Mouse (Mus musculus): ENCODE results near the gene Nr1h4. TPM values are rescaled to one million over a fixed set of nuclear protein-coding genes. Genes with fewer than 3 reads are reported as not detected.
A peak's percentile ranks its signal among the peaks of the same experiment; 100 is the strongest.

Nr1h4 gene
- polyA plus RNA-seq, 1 experiment from 2014 or later: 0.66 TPM

DNA sequence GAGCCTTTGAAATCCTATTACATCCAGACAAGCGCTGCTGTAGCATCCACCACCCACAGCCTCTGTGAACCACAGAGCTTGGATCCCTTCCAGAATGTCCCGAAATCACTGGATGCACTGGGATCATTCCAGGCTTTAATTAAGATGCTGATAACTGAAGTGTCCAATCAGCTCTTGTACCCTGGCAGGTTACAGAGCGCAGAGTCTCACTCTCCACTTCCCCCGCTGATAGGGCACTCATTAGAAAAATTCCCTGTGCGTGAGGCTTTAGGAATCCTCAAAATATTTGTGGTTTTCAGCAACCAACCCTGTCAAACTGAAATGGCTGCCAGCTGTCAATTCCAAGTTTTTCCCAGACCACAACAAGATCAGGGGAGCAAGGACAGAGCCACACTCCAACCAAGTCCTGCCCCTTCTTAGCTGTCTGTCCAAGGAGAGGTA is 2.2 kb downstream of the Nr1h4 start:
- Histone ChIP-seq H3K9me3 (ENCODE audit: control insufficient read depth, low read length) (no peaks in the 10 kb centered on the region), H3K4me1 (ENCODE audit: control insufficient read depth, insufficient read depth, low read length) (no peaks in the 10 kb centered on the region), H3K36me3 (ENCODE audit: control insufficient read depth, insufficient read depth, low read length) (no peaks in the 10 kb centered on the region), H3K27me3 (ENCODE audit: control insufficient read depth, insufficient read depth, low read length) (no peaks in the 10 kb centered on the region), H3K27ac (ENCODE audit: low read depth, low read length) (no peak overlapping the region), H3K4me3 (ENCODE audit: low read length) (no peak overlapping the region), H3K9ac (ENCODE audit: low read depth, low read length) (no peak overlapping the region), H3K4me2 (replicated peaks; ENCODE audit: low read depth, low read length) (no peak overlapping the region)
- WGBS: 58% methylated on average over 5 of the region's 5 CpGs
- ATAC-seq (ENCODE audit: low FRiP score, low TSS enrichment): 0 out of 2 replicates have a peak, but pooled peaks have one; percentile 32

GRCm38 (mm10) chr10:89527054-89527453 is 6.3 kb downstream of the Nr1h4 start:
- Histone ChIP-seq H3K4me1 (ENCODE audit: control insufficient read depth, insufficient read depth, low read length) (no peaks in the 10 kb centered on the region), H3K4me3 (ENCODE audit: low read length) (no peak overlapping the region), H3K27ac (ENCODE audit: low read depth, low read length) (no peak overlapping the region), H3K27me3 (ENCODE audit: control insufficient read depth, insufficient read depth, low read length) (no peaks in the 10 kb centered on the region), H3K9ac (ENCODE audit: low read depth, low read length) (no peak overlapping the region), H3K9me3 (ENCODE audit: control insufficient read depth, low read length) (no peaks in the 10 kb centered on the region), H3K36me3 (ENCODE audit: control insufficient read depth, insufficient read depth, low read length) (no peaks in the 10 kb centered on the region), H3K4me2 (replicated peaks; ENCODE audit: low read depth, low read length) (no peak overlapping the region)
- 75% methylated on average over 5 of the region's 5 CpGs for WGBS
- ATAC-seq (ENCODE audit: low FRiP score, low TSS enrichment): no peak

GRCm38 (mm10) chr10:89525823-89526222 is 7.6 kb downstream of the Nr1h4 start:
- no peaks in the 10 kb centered on the region for H3K27me3 ChIP-seq (ENCODE audit: control insufficient read depth, insufficient read depth, low read length)
- no peaks in the 10 kb centered on the region for H3K4me1 ChIP-seq (ENCODE audit: control insufficient read depth, insufficient read depth, low read length)
- no peak overlapping the region for H3K27ac ChIP-seq (ENCODE audit: low read depth, low read length)
- H3K4me2 ChIP-seq (replicated peaks; ENCODE audit: low read depth, low read length): no peak overlapping the region
- ATAC-seq (ENCODE audit: low FRiP score, low TSS enrichment): no peak
- no peak overlapping the region for H3K9ac ChIP-seq (ENCODE audit: low read depth, low read length)
- no peak overlapping the region for H3K4me3 ChIP-seq (ENCODE audit: low read length)
- H3K36me3 ChIP-seq (ENCODE audit: control insufficient read depth, insufficient read depth, low read length): no peaks in the 10 kb centered on the region
- WGBS: 90% methylated on average over 2 of the region's 2 CpGs
- H3K9me3 ChIP-seq (ENCODE audit: control insufficient read depth, low read length): no peaks in the 10 kb centered on the region

DNA sequence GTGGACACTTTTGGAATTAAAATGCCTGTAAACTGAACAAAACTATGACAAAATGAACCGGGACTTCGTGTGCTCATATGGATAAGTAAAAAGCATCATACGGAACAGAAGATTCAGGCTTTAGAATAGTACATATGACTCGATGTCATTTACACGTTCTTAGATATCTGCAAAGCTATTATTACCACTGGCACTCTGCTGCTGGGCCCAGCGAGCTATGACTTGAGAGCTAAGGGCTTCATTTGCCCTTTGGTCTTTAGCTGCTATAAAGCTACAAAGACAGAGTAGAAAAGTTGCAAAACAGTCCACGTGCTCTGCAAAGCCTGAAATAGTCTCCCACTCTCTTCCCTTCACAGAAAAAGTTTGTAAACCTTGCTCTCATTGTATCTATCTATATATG is 10.9 kb downstream of the Nr1h4 start:
- no peak overlapping the region for H3K27ac ChIP-seq (ENCODE audit: low read depth, low read length)
- H3K4me2 ChIP-seq (replicated peaks; ENCODE audit: low read depth, low read length): no peak overlapping the region
- WGBS: 79% methylated on average over 7 of the region's 7 CpGs
- H3K36me3 ChIP-seq (ENCODE audit: control insufficient read depth, insufficient read depth, low read length): no peaks in the 10 kb centered on the region
- H3K4me3 ChIP-seq (ENCODE audit: low read length): no peak overlapping the region
- no peak for ATAC-seq (ENCODE audit: low FRiP score, low TSS enrichment)
- H3K9me3 ChIP-seq (ENCODE audit: control insufficient read depth, low read length): no peaks in the 10 kb centered on the region
- no peaks in the 10 kb centered on the region for H3K4me1 ChIP-seq (ENCODE audit: control insufficient read depth, insufficient read depth, low read length)
- H3K27me3 ChIP-seq (ENCODE audit: control insufficient read depth, insufficient read depth, low read length): no peaks in the 10 kb centered on the region
- no peak overlapping the region for H3K9ac ChIP-seq (ENCODE audit: low read depth, low read length)

GRCm38 (mm10) chr10:89521790-89522431 is 11.5 kb downstream of the Nr1h4 start:
- H3K9me3 ChIP-seq (ENCODE audit: control insufficient read depth, low read length): no peaks in the 10 kb centered on the region
- no peaks in the 10 kb centered on the region for H3K4me1 ChIP-seq (ENCODE audit: control insufficient read depth, insufficient read depth, low read length)
- H3K27ac ChIP-seq (ENCODE audit: low read depth, low read length): no peak overlapping the region
- ATAC-seq (ENCODE audit: low FRiP score, low TSS enrichment): no peak
- H3K4me3 ChIP-seq (ENCODE audit: low read length): no peak overlapping the region
- no peaks in the 10 kb centered on the region for H3K36me3 ChIP-seq (ENCODE audit: control insufficient read depth, insufficient read depth, low read length)
- WGBS: 83% methylated on average over 9 of the region's 9 CpGs
- no peak overlapping the region for H3K4me2 ChIP-seq (replicated peaks; ENCODE audit: low read depth, low read length)
- no peaks in the 10 kb centered on the region for H3K27me3 ChIP-seq (ENCODE audit: control insufficient read depth, insufficient read depth, low read length)
- H3K9ac ChIP-seq (ENCODE audit: low read depth, low read length): no peak overlapping the region

GRCm38 (mm10) chr10:89520381-89520780 is 13.0 kb downstream of the Nr1h4 start:
- no peak overlapping the region for H3K4me2 ChIP-seq (replicated peaks; ENCODE audit: low read depth, low read length)
- H3K36me3 ChIP-seq (ENCODE audit: control insufficient read depth, insufficient read depth, low read length): no peaks in the 10 kb centered on the region
- H3K4me1 ChIP-seq (ENCODE audit: control insufficient read depth, insufficient read depth, low read length): no peaks in the 10 kb centered on the region
- WGBS: 89% methylated on average over 4 of the region's 4 CpGs
- no peak for ATAC-seq (ENCODE audit: low FRiP score, low TSS enrichment)
- H3K9me3 ChIP-seq (ENCODE audit: control insufficient read depth, low read length): no peaks in the 10 kb centered on the region
- no peak overlapping the region for H3K9ac ChIP-seq (ENCODE audit: low read depth, low read length)
- H3K27me3 ChIP-seq (ENCODE audit: control insufficient read depth, insufficient read depth, low read length): no peaks in the 10 kb centered on the region
- no peak overlapping the region for H3K27ac ChIP-seq (ENCODE audit: low read depth, low read length)
- H3K4me3 ChIP-seq (ENCODE audit: low read length): no peak overlapping the region

- H3K27me3 ChIP-seq (ENCODE audit: control insufficient read depth, insufficient read depth, low read length): no peaks in the 10 kb centered on the region
- H3K27ac ChIP-seq (ENCODE audit: low read depth, low read length): no peak overlapping the region
- no peaks in the 10 kb centered on the region for H3K36me3 ChIP-seq (ENCODE audit: control insufficient read depth, insufficient read depth, low read length)
- H3K4me2 ChIP-seq (replicated peaks; ENCODE audit: low read depth, low read length): no peak overlapping the region
- no peaks in the 10 kb centered on the region for H3K4me1 ChIP-seq (ENCODE audit: control insufficient read depth, insufficient read depth, low read length)
- WGBS: 79% methylated on average over 4 of the region's 4 CpGs
- no peak overlapping the region for H3K9ac ChIP-seq (ENCODE audit: low read depth, low read length)
- H3K9me3 ChIP-seq (ENCODE audit: control insufficient read depth, low read length): no peaks in the 10 kb centered on the region
- no peak for ATAC-seq (ENCODE audit: low FRiP score, low TSS enrichment)
- no peak overlapping the region for H3K4me3 ChIP-seq (ENCODE audit: low read length)
Measured at GRCm38 (mm10) chr10:89519226-89519625, 14.2 kb downstream of the Nr1h4 start.

- Histone ChIP-seq H3K9me3 (ENCODE audit: control insufficient read depth, low read length) (no peaks in the 10 kb centered on the region), H3K4me2 (replicated peaks; ENCODE audit: low read depth, low read length) (no peak overlapping the region), H3K4me3 (ENCODE audit: low read length) (no peak overlapping the region), H3K27ac (ENCODE audit: low read depth, low read length) (no peak overlapping the region), H3K9ac (ENCODE audit: low read depth, low read length) (no peak overlapping the region), H3K4me1 (ENCODE audit: control insufficient read depth, insufficient read depth, low read length) (no peaks in the 10 kb centered on the region), H3K36me3 (ENCODE audit: control insufficient read depth, insufficient read depth, low read length) (no peaks in the 10 kb centered on the region), H3K27me3 (ENCODE audit: control insufficient read depth, insufficient read depth, low read length) (no peaks in the 10 kb centered on the region)
- 94% methylated on average over 2 of the region's 2 CpGs for WGBS
- ATAC-seq (ENCODE audit: low FRiP score, low TSS enrichment): no peak
Measured at GRCm38 (mm10) chr10:89518365-89518764, 15.0 kb downstream of the Nr1h4 start.

GRCm38 (mm10) chr10:89515813-89516212 is 17.6 kb downstream of the Nr1h4 start:
- WGBS: 57% methylated on average over 2 of the region's 2 CpGs
- no peak overlapping the region for H3K27ac ChIP-seq (ENCODE audit: low read depth, low read length)
- no peaks in the 10 kb centered on the region for H3K27me3 ChIP-seq (ENCODE audit: control insufficient read depth, insufficient read depth, low read length)
- H3K4me2 ChIP-seq (replicated peaks; ENCODE audit: low read depth, low read length): no peak overlapping the region
- ATAC-seq (ENCODE audit: low FRiP score, low TSS enrichment): no peak
- no peak overlapping the region for H3K4me3 ChIP-seq (ENCODE audit: low read length)
- no peaks in the 10 kb centered on the region for H3K4me1 ChIP-seq (ENCODE audit: control insufficient read depth, insufficient read depth, low read length)
- H3K36me3 ChIP-seq (ENCODE audit: control insufficient read depth, insufficient read depth, low read length): no peaks in the 10 kb centered on the region
- no peak overlapping the region for H3K9ac ChIP-seq (ENCODE audit: low read depth, low read length)
- H3K9me3 ChIP-seq (ENCODE audit: control insufficient read depth, low read length): no peaks in the 10 kb centered on the region

All from kidney, embryonic 14.5 days (tissue).